Mouse (Mus musculus) kidney, embryonic 16.5 days (tissue): ENCODE data around the gene Hibadh. TPM values are rescaled to one million over a fixed set of nuclear protein-coding genes. Genes with fewer than 3 reads are reported as not detected.

ENCODE experiments used
- ATAC-seq: fragments of 200-750 bp; cut with Nextera tagmentation; 2 replicates; pipeline ENCODE4 v1.8.0; 2017; ENCODE audit warnings: moderate TSS enrichment; ENCODE audit not compliant: low FRiP score, low TSS enrichment
- H3K27ac ChIP-seq: fragments of 300-500 bp; sonication (generic); 2 replicates; pipeline ENCODE4 v1.5.1; 2014; ENCODE audit warnings: low read length
- H3K27me3 ChIP-seq: fragments of 300-500 bp; sonication (generic); 2 replicates; pipeline ENCODE4 v1.6.1; 2014; ENCODE audit warnings: low read length, control low read depth, mixed read lengths; ENCODE audit not compliant: insufficient read depth
- H3K36me3 ChIP-seq: fragments of 300-500 bp; sonication (generic); 2 replicates; pipeline ENCODE4 v1.6.1; 2014; ENCODE audit warnings: low read length, control low read depth, mixed read lengths; ENCODE audit not compliant: insufficient read depth
- H3K4me1 ChIP-seq: fragments of 300-500 bp; sonication (generic); 2 replicates; pipeline ENCODE4 v1.6.1; 2014; ENCODE audit warnings: low read length, control low read depth, mixed read lengths; ENCODE audit not compliant: insufficient read depth
- H3K4me2 ChIP-seq: fragments of 300-500 bp; sonication (generic); replicated peaks from 2 replicates; pipeline ENCODE4 v1.6.1; 2014; ENCODE audit warnings: low read depth, low read length
- H3K4me3 ChIP-seq: fragments of 300-500 bp; sonication (generic); 2 replicates; pipeline ENCODE4 v1.5.1; 2014; ENCODE audit warnings: mild to moderate bottlenecking, low read length
- H3K9ac ChIP-seq: fragments of 300-500 bp; sonication (generic); replicated peaks from 2 replicates; pipeline ENCODE4 v1.6.1; 2014; ENCODE audit warnings: low read length
- H3K9me3 ChIP-seq: fragments of 300-500 bp; sonication (generic); 2 replicates; pipeline ENCODE4 v1.6.1; 2016; ENCODE audit warnings: low read length, control low read depth
- WGBS: fragments of 180-500 bp; shearing (Covaris S2); extraction: QIAGEN DNeasy Blood & Tissue Kit; methylation state at CpG from one replicate; pipeline ENCODE4 v1.1.7; 2014; 5-methylcytosine and 5-hydroxymethylcytosine counted together
- polyA plus RNA-seq: library from polyadenylated mRNA; unstranded; fragments of >200 nt; fragmentation: Nextera tagmentation; extraction: Ambion mirVana; gene quantifications from 2 replicates; pipeline ENCODE4 v1.2.1, GENCODE M21; 2015

Gene Hibadh
- polyA plus RNA-seq, 1 experiment from 2014 or later, result 171 TPM

GRCm38 (mm10) chr6:52542464-52542863 is 97.7 kb downstream of the Hibadh start:
- no peak for ATAC-seq
- Histone ChIP-seq H3K9ac (no peak overlapping the region), H3K4me1 (no peaks in the 10 kb centered on the region), H3K4me3 (no peak overlapping the region), H3K9me3 (peaks cover 2% of the 10 kb centered on the region; the same call in 1 of the 2 replicates), H3K27me3 (no peaks in the 10 kb centered on the region), H3K4me2 (no peak overlapping the region), H3K36me3 (peaks cover 25% of the 10 kb centered on the region), H3K27ac (no peak overlapping the region)
- WGBS, result 76% methylated on average over 5 of the region's 5 CpGs

GRCm38 (mm10) chr6:52539911-52540310 is 100.3 kb downstream of the Hibadh start:
- H3K27ac ChIP-seq, result no peak overlapping the region
- no peaks in the 10 kb centered on the region for H3K4me1 ChIP-seq
- H3K4me2 ChIP-seq, result no peak overlapping the region
- peaks cover 16% of the 10 kb centered on the region; the same call in 1 of the 2 replicates for H3K36me3 ChIP-seq
- 18% methylated on average over 2 of the region's 2 CpGs for WGBS
- no peak overlapping the region for H3K9ac ChIP-seq
- ATAC-seq, result no peak
- H3K27me3 ChIP-seq, result no peaks in the 10 kb centered on the region
- H3K9me3 ChIP-seq, result peaks cover 12% of the 10 kb centered on the region
- no peak overlapping the region for H3K4me3 ChIP-seq

- Histone ChIP-seq H3K9ac (no peak overlapping the region), H3K4me3 (no peak overlapping the region), H3K36me3 (peaks cover 13% of the 10 kb centered on the region; the same call in 1 of the 2 replicates), H3K27me3 (no peaks in the 10 kb centered on the region), H3K4me1 (no peaks in the 10 kb centered on the region), H3K27ac (no peak overlapping the region), H3K4me2 (no peak overlapping the region), H3K9me3 (peaks cover 12% of the 10 kb centered on the region)
- WGBS, result 61% methylated on average over 11 of the region's 11 CpGs
- ATAC-seq, result no peak
These were observed 105.0 kb downstream of the Hibadh start for GRCm38 (mm10) chr6:52535072-52535704.

GRCm38 (mm10) chr6:52532144-52532492 is 108.1 kb downstream of the Hibadh start:
- Histone ChIP-seq H3K27me3 (no peaks in the 10 kb centered on the region), H3K4me2 (no peak overlapping the region), H3K4me3 (no peak overlapping the region), H3K9me3 (peaks cover 7% of the 10 kb centered on the region), H3K27ac (no peak overlapping the region), H3K4me1 (no peaks in the 10 kb centered on the region), H3K36me3 (peaks cover 7% of the 10 kb centered on the region; the same call in 1 of the 2 replicates), H3K9ac (no peak overlapping the region)
- no peak for ATAC-seq
- WGBS, result 66% methylated on average over 8 of the region's 8 CpGs

- H3K4me3 ChIP-seq, result no peak overlapping the region
- H3K36me3 ChIP-seq, result peaks cover 2% of the 10 kb centered on the region; the same call in 1 of the 2 replicates
- H3K4me2 ChIP-seq, result no peak overlapping the region
- no peak overlapping the region for H3K27ac ChIP-seq
- 75% methylated on average over 19 of the region's 19 CpGs for WGBS
- H3K9ac ChIP-seq, result no peak overlapping the region
- H3K27me3 ChIP-seq, result no peaks in the 10 kb centered on the region
- no peak for ATAC-seq
- H3K9me3 ChIP-seq, result peaks cover 2% of the 10 kb centered on the region; the same call in 1 of the 2 replicates
- no peaks in the 10 kb centered on the region for H3K4me1 ChIP-seq
These were observed 108.6 kb downstream of the Hibadh start for GRCm38 (mm10) chr6:52531366-52532143.

GRCm38 (mm10) chr6:52530861-52531260 is 109.3 kb downstream of the Hibadh start:
- H3K36me3 ChIP-seq, result no peaks in the 10 kb centered on the region
- ATAC-seq, result no peak
- H3K27me3 ChIP-seq, result no peaks in the 10 kb centered on the region
- H3K4me3 ChIP-seq, result no peak overlapping the region
- no peaks in the 10 kb centered on the region for H3K4me1 ChIP-seq
- H3K9me3 ChIP-seq, result no peaks in the 10 kb centered on the region
- no peak overlapping the region for H3K4me2 ChIP-seq
- 85% methylated on average over 10 of the region's 10 CpGs for WGBS
- H3K27ac ChIP-seq, result no peak overlapping the region
- H3K9ac ChIP-seq, result no peak overlapping the region

GRCm38 (mm10) chr6:52524226-52524625 is 116.0 kb downstream of the Hibadh start:
- no peaks in the 10 kb centered on the region for H3K27me3 ChIP-seq
- H3K4me3 ChIP-seq, result no peak overlapping the region
- no peaks in the 10 kb centered on the region for H3K4me1 ChIP-seq
- H3K4me2 ChIP-seq, result no peak overlapping the region
- H3K9ac ChIP-seq, result no peak overlapping the region
- no peak for ATAC-seq
- 57% methylated on average over 2 of the region's 2 CpGs for WGBS
- H3K27ac ChIP-seq, result no peak overlapping the region
- no peaks in the 10 kb centered on the region for H3K9me3 ChIP-seq
- H3K36me3 ChIP-seq, result no peaks in the 10 kb centered on the region

- 72% methylated on average over 10 of the region's 10 CpGs for WGBS
- 0 out of 2 replicates have a peak, but pooled peaks cover 1% of the 10 kb centered on the region for H3K4me1 ChIP-seq
- no peak for ATAC-seq
- no peak overlapping the region for H3K4me2 ChIP-seq
- H3K27ac ChIP-seq, result no peak overlapping the region
- H3K36me3 ChIP-seq, result no peaks in the 10 kb centered on the region
- H3K27me3 ChIP-seq, result no peaks in the 10 kb centered on the region
- no peak overlapping the region for H3K9ac ChIP-seq
- H3K9me3 ChIP-seq, result no peaks in the 10 kb centered on the region
- H3K4me3 ChIP-seq, result no peak overlapping the region
These were observed 121.5 kb downstream of the Hibadh start for GRCm38 (mm10) chr6:52518704-52519103.

GRCm38 (mm10) chr6:52517272-52517671 is 122.9 kb downstream of the Hibadh start:
- Histone ChIP-seq H3K27ac (no peak overlapping the region), H3K9ac (no peak overlapping the region), H3K36me3 (no peaks in the 10 kb centered on the region), H3K4me1 (0 out of 2 replicates have a peak, but pooled peaks cover 5% of the 10 kb centered on the region), H3K4me3 (no peak overlapping the region), H3K9me3 (no peaks in the 10 kb centered on the region), H3K4me2 (no peak overlapping the region), H3K27me3 (no peaks in the 10 kb centered on the region)
- ATAC-seq, result no peak
- WGBS, result 85% methylated on average over 5 of the region's 5 CpGs

- Histone ChIP-seq H3K27me3 (no peaks in the 10 kb centered on the region), H3K36me3 (no peaks in the 10 kb centered on the region), H3K9ac (no peak overlapping the region), H3K4me2 (no peak overlapping the region), H3K4me1 (0 out of 2 replicates have a peak, but pooled peaks cover 5% of the 10 kb centered on the region), H3K27ac (no peak overlapping the region), H3K4me3 (no peak overlapping the region), H3K9me3 (no peaks in the 10 kb centered on the region)
- ATAC-seq, result no peak
- 16% methylated on average over 4 of the region's 4 CpGs for WGBS
These were observed 126.2 kb downstream of the Hibadh start for GRCm38 (mm10) chr6:52513876-52514405.
